Mouse (Mus musculus): ENCODE data around the gene Pus3. TPM values are rescaled to one million over a fixed set of nuclear protein-coding genes. Genes with fewer than 3 reads are reported as not detected.

The Pus3 gene
- total RNA-seq, 2 experiments from 2014 or later, result 10.6 to 13.3 TPM

Other genes with a start within 250 kb of the Pus3 start
- 10 to 100 TPM; 14.2 to 17.9 TPM for gene Cdon, start 137.5 kb upstream of the Pus3 start, total RNA-seq (2021)
- not detected for gene Gm1113, start 40.3 kb upstream of the Pus3 start, total RNA-seq (2021)
- under 1 TPM; 0.56 to 0.79 TPM for gene Ddx25, start 67 bp upstream of the Pus3 start, total RNA-seq (2021)
- under 1 TPM; 0.16 to 0.60 TPM for gene Pate2, start 11.7 kb downstream of the Pus3 start, total RNA-seq (2021)
- gene Hyls1, start 11.8 kb downstream of the Pus3 start, total RNA-seq (2021), result 1 to 10 TPM; 3.3 to 4.2 TPM
- gene Pate4, start 53.3 kb downstream of the Pus3 start, total RNA-seq (2021), result not detected
- gene Pate3, start 89.6 kb downstream of the Pus3 start, total RNA-seq (2021), result not detected
- not detected for gene Pate1, start 128.8 kb downstream of the Pus3 start, total RNA-seq (2021)
- gene Gm17677, start 182.5 kb downstream of the Pus3 start, total RNA-seq (2021), result not detected
- not detected for gene Gm17727, start 219.5 kb downstream of the Pus3 start, total RNA-seq (2021)
- not detected for gene Gm27235, start 231.5 kb downstream of the Pus3 start, total RNA-seq (2021)
- not detected for gene D730048I06Rik, start 231.5 kb downstream of the Pus3 start, total RNA-seq (2021)